Mouse (Mus musculus): ENCODE results near the gene Cep19.
"Not testable (repeated sequence)": the region's sequence is repeated elsewhere in the genome, so short reads cannot be mapped to it uniquely, and the experiment has no call there.

Cep19 gene

DNA sequence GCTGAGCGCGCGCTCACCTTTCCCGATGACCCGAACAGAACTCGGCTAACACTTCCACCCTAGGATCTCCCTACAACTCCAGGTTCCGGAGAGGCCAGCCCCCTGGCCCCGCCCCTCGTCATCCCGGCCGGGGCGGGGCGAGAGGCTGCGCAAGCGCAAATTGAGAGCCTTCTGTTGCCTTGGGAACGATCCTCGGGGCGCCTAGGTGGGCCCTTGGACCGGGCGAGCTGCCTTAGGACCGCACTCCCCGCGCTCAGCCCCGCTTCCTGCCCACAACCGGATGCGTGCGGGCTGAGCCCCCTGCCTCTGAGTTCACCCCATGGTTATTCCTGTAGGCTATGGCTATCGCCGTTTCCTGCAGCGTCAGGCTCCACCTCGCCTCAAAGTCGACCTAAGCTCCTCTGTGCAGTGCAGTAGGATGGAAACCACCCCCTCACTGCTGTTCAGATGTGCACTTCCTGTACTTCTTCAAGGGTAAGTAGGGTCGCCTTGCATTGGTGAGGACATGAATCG is at the start of gene Cep19, which contains the start of gene Pigx:
Gene Cep19 (plus strand): TSS at position 163 of the 513 bp plus-strand sequence.
Gene Pigx (minus strand): TSS at position 103 of the 513 bp plus-strand sequence.
- peak; percentile 90 for DNase-seq (ENCODE audit: low spot score)

DNA sequence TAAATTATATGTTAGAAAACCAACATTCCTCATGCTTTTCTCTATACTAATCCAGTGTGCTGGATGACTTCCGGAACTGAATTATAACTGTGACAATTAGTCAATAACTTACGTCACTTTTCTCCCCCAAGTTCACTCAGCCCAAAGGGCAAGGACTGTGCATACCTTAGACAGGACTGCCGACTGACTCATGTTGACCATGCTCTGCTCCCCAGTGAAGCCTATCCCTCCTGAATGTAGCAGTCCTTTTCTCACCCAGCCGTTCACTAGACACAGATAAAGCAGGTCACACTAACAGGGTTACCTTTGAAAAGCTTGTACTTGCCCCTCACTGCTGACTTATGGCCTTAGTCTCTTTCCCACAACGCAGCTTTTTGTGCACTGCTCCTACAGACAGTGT is 40.8 kb upstream of the Cep19 start:
- no peak for DNase-seq (ENCODE audit: low spot score)

GRCm38 (mm10) chr16:32059840-32060523 is 39.6 kb upstream of the Cep19 start:
- DNase-seq (ENCODE audit: low spot score) = no peak

DNA sequence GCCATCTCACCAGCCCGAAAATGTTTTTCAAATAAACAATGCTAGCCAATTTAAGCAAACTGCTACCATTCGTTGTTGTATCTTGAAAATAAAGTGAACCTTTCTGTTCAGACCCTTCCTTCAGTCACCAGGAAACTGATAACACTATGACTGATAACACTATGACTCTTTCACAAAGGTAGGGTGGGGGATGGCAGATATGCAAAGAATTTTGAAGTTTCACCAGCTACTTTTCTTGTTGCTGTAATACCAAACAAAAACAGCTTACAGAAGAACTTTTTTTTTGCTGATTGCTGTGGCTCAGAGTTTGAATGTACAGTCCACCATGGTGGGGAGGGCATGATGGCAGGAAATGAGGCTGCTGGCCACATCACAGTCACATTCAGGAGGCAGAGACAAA is 37.4 kb upstream of the Cep19 start:
- no peak for DNase-seq (ENCODE audit: low spot score)

GRCm38 (mm10) chr16:32063900-32064299 is 35.7 kb upstream of the Cep19 start:
- no peak for DNase-seq (ENCODE audit: low spot score)

GRCm38 (mm10) chr16:32066899-32067298 is 32.7 kb upstream of the Cep19 start:
- no peak for DNase-seq (ENCODE audit: low spot score)

- no peak for DNase-seq (ENCODE audit: low spot score)
These were observed 31.0 kb upstream of the Cep19 start for GRCm38 (mm10) chr16:32068389-32069300.

GRCm38 (mm10) chr16:32070070-32070469 is 29.5 kb upstream of the Cep19 start:
- DNase-seq (ENCODE audit: low spot score) = not testable (repeated sequence)

- DNase-seq (ENCODE audit: low spot score) = no peak
These were observed 23.8 kb upstream of the Cep19 start for GRCm38 (mm10) chr16:32075762-32076161.

DNA sequence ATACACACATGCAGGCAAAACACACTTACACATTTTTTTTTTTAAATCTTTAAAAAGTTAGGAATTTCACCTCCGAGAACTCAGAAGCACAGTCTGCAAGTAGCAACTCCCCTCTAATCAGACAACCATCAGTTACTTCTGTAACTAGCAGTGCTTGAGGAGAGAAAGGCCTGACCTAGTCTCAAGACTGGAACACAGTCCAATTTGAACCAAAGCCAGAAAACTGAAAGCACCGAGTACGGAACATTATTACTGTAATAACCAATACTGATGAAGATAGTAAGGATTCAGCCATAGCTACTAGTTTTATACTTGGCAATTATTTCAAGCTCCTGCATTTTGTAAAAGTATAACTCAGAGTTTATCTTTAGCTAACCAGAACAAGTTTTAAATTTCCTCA is 23.2 kb upstream of the Cep19 start:
- DNase-seq (ENCODE audit: low spot score) = no peak

DNA sequence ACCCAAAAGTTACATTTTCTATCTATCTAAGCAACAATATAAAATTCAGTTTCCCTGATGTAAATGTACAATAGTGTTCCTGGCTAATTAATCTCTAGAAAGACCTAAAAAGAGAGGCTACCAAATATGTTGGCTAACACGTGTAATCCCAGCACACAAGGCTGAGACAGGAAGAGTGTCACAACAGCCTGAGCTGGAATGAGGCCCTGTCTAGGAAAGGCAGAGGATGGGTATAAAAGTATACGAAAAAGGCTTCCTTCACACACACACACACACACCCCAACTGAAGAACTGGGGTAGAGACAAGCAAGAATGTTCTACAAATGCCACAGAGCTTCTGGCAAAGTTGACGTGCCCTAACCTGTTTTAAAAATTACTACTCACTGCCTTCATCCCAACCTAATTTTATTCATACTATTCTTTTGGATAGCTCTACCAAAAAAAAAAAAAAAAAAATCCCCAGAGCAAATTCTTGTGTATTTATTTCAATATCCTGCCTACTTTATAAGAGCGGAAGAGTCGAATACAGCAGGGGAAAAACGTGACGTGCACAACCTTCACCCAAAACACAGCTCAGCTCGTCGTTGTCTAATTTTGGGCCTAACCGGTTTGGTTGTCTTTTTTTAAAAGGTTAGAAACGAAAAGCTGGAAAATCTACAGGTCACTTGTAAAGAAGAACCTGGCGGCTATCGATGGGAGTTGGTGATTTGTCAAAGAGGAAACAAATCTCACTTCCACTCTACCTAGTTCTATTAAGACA is 21.8 kb upstream of the Cep19 start:
- no peak for DNase-seq (ENCODE audit: low spot score)

GRCm38 (mm10) chr16:32078408-32078990 is 21.1 kb upstream of the Cep19 start:
- peak; percentile 56 for DNase-seq (ENCODE audit: low spot score)

DNA sequence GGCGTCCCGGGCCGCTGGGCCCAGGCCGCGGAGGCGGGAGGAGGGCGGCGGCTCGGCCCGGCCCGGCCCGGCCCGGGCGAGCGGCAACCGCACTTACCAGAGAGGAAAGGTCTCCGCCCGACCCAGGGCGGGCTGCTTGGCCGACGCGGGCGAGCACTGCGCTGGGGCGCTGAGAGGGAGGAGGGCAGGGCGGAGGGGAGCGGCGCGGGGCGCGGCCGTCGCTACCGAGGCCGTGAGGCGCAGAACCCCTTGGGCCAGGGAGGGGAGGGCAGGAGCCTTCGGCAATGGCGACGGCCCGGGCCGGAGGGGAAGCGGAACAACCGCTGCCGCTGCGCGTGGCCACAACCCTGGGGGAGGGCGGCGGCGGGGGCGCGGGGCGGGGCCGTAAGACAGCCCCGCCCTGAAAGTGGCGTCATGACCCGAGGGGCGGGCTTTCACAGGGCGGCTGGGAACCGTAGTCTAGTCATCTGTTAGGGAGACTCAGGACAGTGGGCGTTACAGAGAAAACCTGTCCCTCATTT is 20.5 kb upstream of the Cep19 start, which contains the start of gene Pak2:
Gene Pak2 (minus strand): TSS at position 352 of the 521 bp plus-strand sequence.
- DNase-seq (ENCODE audit: low spot score) = peak; percentile 87

DNA sequence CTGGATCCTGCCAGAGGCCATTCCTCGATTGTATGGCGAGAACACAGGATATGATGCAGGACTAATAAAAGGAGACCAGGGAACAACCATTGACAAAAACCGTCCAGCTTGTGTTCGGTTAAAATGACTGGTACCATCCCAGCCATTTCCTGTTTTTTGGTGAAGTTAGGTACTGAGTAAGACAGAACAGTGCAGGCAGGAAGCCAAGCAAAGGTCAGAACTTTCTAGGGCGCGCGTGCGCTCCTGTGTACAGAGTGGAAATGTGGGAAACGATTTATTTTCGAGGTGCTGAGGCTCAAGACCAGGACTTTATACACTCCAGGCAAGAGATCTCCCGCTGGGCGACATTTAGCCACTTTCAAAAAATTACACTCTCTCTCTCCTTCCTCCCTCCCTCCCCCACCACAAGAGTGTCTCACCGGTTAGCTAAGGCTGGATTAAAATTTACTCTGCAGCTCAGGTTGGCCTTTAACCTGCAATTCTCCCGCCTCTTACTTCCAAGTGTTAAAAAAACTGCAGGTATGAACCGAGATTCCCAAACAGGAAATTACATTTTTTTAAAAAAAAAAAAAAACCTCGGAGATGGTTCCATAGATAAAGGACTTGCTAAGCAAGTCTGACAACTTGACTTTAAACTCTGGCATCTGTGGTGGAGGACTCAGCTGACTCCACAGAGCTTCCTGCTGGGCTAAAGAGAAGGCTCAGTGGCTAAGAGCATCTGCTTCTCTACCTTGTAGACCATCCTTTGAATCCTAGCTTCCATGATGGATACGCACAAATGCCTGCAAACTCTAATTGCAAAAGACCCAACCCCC is 11.8 kb upstream of the Cep19 start:
- no peak for DNase-seq (ENCODE audit: low spot score)

- DNase-seq (ENCODE audit: low spot score) = no peak
These were observed 8.1 kb upstream of the Cep19 start for GRCm38 (mm10) chr16:32091466-32091865.

GRCm38 (mm10) chr16:32097757-32098156 is 1.8 kb upstream of the Cep19 start:
- DNase-seq (ENCODE audit: low spot score) = not testable (repeated sequence)

GRCm38 (mm10) chr16:32098897-32099637 is 533 bp upstream of the Cep19 start:
- no peak for DNase-seq (ENCODE audit: low spot score)

DNA sequence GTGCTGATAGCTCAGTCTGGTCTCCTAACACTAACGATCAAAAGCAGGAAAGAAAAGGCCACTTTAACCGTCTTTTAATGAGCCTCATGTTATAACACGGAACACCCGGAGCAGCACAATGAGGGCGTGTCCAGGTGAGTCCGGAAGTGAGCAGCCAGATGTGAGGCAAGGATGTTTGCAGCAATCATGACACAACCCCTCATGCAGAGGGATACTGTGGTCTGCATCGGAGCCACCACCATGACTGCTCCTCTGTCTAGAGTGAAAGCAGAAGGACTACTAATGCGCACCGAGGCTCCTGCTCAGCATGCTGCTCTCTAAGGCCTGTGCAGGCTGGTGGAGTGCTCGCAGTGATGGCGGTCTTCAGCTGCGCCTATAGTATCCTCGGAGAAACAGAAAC is 2.7 kb downstream of the Cep19 start:
- no peak for DNase-seq (ENCODE audit: low spot score)

GRCm38 (mm10) chr16:32105698-32106097 is 6.1 kb downstream of the Cep19 start:
- no peak for DNase-seq (ENCODE audit: low spot score)
